Mouse (Mus musculus): ENCODE data around the gene Ptges3. TPM values are rescaled to one million over a fixed set of nuclear protein-coding genes. Genes with fewer than 3 reads are reported as not detected.

The Ptges3 gene
- total RNA-seq, 1 experiment from 2014 or later = 103 TPM

GRCm38 (mm10) chr10:128089842-128090241 lies 31.1 kb downstream of the Ptges3 start:
- ATAC-seq (ENCODE audit: extremely low read depth, insufficient number of reproducible peaks, low FRiP score, poor library complexity, severe bottlenecking) = no peak

- peak; percentile 55 for ATAC-seq (ENCODE audit: extremely low read depth, insufficient number of reproducible peaks, low FRiP score, poor library complexity, severe bottlenecking)
These were observed 32.2 kb downstream of the Ptges3 start for GRCm38 (mm10) chr10:128090651-128091563.

GRCm38 (mm10) chr10:128091564-128092505 lies 33.1 kb downstream of the Ptges3 start, which contains the start of gene Baz2a:
Gene Baz2a (plus strand): TSS chr10:128091577.
- ATAC-seq (ENCODE audit: extremely low read depth, insufficient number of reproducible peaks, low FRiP score, poor library complexity, severe bottlenecking) = peak; percentile 24; the same call in 1 of the 2 replicates

DNA sequence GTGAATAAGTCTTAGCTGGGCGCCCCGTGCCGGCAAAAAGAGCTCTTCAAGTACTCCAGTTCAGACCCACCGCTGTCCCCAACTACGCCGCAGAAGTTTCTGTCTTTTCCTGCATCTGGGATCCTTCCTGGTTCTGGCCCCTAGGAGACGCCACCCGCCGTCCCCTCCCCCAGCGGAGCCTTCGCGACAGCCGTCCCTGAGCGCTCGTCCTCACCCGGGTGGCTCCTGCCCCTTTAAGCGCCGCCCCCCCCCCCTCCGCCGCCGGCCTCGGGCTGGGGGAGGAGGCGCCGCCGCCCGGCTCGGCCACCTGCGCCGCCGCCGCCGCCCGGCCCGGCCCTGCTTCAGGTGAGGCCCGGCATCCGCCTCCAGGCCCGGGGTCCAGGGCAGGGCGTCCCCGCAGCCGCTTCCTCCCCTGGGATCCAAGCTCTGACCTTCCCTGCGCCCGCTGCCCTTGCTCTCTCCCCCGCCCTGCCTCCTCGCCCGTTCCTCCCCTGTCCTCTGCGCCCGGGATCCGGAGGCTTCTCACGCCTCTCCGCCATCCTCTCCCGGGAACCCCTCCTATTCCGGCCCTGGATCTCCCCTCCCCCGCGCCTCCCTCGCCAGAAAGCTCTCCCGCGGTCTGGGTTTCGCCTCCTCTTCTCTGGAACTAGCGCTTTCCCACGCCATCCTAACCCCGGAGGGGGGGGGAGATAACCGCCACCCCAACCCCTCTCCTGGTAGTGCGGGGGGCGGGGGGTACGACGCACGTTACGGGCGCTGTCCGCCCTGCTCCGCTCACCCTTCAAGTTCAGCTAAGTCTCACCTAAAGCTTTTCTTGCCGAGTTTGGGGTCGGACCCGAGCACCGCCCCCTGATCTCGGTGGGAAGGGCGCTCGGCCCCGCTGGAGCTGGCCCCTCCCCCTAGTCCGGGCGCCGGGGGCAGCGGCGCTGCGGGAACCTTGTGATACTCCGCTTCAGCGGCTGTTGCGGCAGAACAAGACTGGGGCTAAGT lies 34.0 kb downstream of the Ptges3 start:
- ATAC-seq (ENCODE audit: extremely low read depth, insufficient number of reproducible peaks, low FRiP score, poor library complexity, severe bottlenecking) = peak; percentile 14

DNA sequence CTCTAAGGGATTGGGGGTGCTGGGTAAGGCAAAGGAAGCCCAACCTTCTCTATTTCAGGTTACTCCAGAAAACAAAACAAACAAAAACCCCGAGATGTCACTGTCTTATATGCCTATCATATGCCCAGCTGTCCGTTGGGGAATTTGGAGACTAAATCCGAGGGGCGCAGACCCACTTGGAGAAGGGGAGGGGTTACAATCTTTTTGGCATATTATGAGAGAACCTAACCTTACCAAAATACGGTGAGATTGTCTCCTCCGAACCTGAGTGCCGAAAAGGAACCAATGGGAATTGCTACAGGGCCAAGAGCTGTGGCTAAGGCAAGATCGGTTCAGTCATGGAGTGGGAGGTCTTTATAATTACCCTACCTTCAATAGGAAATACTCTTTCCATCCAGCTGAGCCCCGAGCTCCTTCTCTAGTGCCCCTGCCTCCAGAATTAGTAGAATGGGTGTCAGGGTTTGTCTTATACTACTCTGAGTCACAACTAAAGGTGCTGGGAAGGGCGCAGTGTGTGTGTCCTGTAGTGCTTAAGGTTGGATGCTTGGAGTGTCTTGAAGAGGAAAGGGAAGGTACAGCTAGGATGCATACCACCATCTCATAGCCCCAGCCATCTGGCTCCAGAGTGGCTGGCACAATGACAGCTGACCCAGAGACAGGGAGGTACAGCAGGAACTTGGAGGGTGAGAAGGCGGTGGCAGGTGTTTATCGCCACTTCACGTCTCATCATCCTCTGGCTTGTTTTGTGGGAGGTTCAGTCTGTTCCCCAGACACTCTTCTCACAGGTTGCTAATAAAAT lies 34.9 kb downstream of the Ptges3 start:
- no peak for ATAC-seq (ENCODE audit: extremely low read depth, insufficient number of reproducible peaks, low FRiP score, poor library complexity, severe bottlenecking)

DNA sequence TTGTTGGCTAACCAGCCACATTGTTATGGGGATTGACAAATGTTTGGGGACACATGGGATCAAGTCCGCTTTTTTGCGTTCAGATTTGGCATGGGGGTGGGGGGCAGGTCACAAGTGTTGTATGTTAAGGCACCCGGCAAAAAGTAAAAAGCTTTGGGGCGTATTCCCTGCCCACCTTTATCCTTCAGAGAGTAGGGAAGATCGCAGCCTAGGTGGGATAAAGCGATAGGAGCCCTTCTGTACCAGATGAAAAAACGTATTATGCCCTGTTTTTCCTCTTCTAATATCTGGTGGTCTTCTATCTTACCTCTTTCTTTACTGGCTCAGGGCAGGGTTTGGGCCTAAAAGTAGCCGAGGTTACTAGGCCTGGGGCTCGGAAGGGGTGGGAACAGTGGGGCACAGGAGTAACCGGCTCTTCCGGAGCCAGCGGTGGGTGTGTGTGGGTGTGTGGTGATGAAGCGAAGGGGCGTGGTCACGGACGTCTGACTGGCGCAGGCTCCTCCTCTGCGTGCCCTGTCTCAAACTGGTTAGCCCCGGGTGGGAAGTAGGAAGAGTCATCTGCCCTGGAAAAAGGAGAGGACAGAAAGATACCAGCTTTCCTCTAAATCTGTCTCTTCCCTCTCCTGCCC lies 35.7 kb downstream of the Ptges3 start:
- peak; percentile 67 for ATAC-seq (ENCODE audit: extremely low read depth, insufficient number of reproducible peaks, low FRiP score, poor library complexity, severe bottlenecking)

- ATAC-seq (ENCODE audit: extremely low read depth, insufficient number of reproducible peaks, low FRiP score, poor library complexity, severe bottlenecking) = no peak
These were observed 36.4 kb downstream of the Ptges3 start for GRCm38 (mm10) chr10:128095003-128095636.

DNA sequence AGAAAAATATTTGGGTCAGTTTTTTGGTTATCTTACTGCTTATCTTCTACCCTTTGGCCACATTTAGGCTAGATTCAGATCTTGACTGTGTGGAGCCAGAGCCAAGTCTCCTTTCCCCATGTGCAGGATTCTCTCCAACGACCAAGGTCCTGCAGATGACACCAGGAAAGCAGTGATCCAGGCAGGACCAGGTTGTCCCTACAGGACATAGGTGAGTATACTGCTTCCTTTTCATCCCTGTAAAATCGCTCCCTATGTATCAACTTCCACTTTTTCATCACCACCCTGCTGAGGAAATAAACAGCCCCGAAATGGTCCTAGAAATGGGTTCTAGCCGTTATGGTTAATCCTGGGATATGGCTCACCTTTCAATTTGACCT lies 37.5 kb downstream of the Ptges3 start:
- no peak for ATAC-seq (ENCODE audit: extremely low read depth, insufficient number of reproducible peaks, low FRiP score, poor library complexity, severe bottlenecking)

GRCm38 (mm10) chr10:128096693-128097586 lies 38.2 kb downstream of the Ptges3 start:
- peak; percentile 53 for ATAC-seq (ENCODE audit: extremely low read depth, insufficient number of reproducible peaks, low FRiP score, poor library complexity, severe bottlenecking)

DNA sequence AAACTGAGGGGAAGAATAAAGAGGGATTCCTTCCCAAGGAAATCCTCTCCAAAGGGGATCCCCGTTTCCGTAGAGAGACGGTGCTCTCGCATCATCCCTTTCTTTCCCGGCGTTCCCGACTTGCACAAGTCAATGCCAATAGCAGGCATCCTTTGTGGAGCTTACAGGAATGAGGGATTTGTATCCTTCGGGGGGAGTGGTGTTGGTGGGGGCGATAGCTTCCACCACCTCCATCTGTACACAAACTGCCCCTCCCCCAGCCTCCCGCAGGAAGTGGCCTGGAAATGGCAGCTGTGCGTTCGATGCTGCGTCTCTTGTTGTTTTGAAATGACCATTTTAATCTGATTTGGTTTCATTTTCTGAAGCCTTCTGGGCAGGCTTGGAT lies 38.8 kb downstream of the Ptges3 start:
- ATAC-seq (ENCODE audit: extremely low read depth, insufficient number of reproducible peaks, low FRiP score, poor library complexity, severe bottlenecking) = no peak

DNA sequence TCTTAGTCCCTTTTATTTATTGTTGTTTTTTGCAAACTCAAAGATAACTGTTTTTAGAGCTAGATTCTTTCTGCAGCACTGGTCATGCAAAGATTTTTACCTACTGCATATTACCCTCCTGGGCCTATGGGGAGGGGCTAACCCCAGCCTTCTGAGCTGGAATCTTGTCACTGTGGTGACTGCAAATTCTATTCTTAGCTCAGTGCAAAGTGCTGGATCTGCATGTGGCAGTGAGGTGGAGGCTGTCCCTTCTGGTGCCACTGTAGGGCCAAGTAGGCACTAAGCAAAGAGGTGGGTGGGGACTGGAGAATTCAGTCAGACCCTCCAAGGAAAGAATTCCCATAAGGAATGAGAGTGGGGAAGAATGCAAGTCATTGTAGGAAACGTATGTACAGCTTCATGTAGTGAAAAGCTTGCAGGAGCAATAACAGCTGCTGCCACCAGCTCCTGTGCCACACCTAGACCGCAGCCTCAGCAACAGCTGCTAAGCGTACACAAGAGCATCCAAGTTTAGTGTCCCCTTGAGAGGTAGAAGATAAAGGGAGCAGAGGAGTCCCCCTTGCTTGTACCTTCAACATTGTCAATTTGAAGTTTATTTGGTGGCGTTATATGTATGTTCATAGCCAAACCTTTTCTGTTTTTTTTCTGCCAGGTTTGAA lies 51.5 kb downstream of the Ptges3 start:
- no peak for ATAC-seq (ENCODE audit: extremely low read depth, insufficient number of reproducible peaks, low FRiP score, poor library complexity, severe bottlenecking)

- no peak for ATAC-seq (ENCODE audit: extremely low read depth, insufficient number of reproducible peaks, low FRiP score, poor library complexity, severe bottlenecking)
These were observed 52.5 kb downstream of the Ptges3 start for GRCm38 (mm10) chr10:128111227-128111626.

- no peak for ATAC-seq (ENCODE audit: extremely low read depth, insufficient number of reproducible peaks, low FRiP score, poor library complexity, severe bottlenecking)
These were observed 65.1 kb downstream of the Ptges3 start for GRCm38 (mm10) chr10:128123833-128124232.

DNA sequence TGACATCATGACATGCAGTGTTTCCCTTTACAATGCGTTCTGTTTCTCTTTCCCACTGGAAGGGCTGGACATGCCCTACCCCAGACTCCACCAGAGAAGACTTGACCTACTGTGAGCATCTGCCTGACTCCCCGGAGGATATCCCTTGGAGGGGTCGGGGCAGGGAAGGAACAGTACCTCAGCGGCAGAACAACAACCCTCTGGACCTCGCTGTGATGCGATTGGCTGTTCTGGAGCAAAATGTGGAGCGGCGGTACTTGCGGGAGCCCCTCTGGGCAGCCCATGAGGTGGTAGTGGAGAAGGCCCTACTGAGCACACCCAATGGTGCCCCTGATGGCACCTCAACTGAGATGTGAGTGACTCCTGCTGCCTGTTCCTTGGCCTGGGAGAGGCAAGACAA lies 66.1 kb downstream of the Ptges3 start:
- ATAC-seq (ENCODE audit: extremely low read depth, insufficient number of reproducible peaks, low FRiP score, poor library complexity, severe bottlenecking) = no peak

- ATAC-seq (ENCODE audit: extremely low read depth, insufficient number of reproducible peaks, low FRiP score, poor library complexity, severe bottlenecking) = no peak
These were observed 67.2 kb downstream of the Ptges3 start for GRCm38 (mm10) chr10:128125951-128126350.
